Mouse (Mus musculus): ENCODE measurements around the gene Mbl1. TPM values are rescaled to one million over a fixed set of nuclear protein-coding genes. Genes with fewer than 3 reads are reported as not detected.
A peak's percentile ranks its signal among the peaks of the same experiment; 100 is the strongest.

Gene Mbl1
- total and polyA plus RNA-seq, 3 experiments = not detected

DNA sequence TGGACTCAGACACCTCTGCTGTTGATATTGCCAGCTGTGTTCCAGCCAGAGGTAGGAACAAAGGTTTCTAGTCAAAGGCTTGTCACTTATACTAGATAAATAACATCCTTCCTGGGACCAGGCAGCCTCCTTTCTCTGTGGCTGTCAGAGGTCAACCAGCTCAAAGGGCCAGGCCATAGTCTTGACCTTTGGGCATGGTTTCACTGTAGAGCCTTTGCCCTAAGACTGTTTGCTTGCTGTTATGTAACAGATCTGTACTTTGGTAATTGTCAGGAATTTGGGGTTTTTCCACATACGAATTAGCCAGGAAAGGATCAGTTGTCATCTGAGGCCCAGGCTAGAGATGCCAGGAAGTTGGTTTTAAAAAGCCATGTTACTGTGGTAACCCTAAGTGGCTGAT is 9.5 kb downstream of the Mbl1 start:
- no peak overlapping the region for H3K4me3 ChIP-seq (ENCODE audit: control insufficient read depth in 1 of 2, insufficient read depth in 1 of 2, low read depth in 2 of 2, low read length in 2 of 2)
- H3K79me2 ChIP-seq (ENCODE audit: control insufficient read depth, insufficient read depth, low read length, poor library complexity) = no peaks in the 10 kb centered on the region
- H3K4me1 ChIP-seq (ENCODE audit: control insufficient read depth in 1 of 2, insufficient read depth in 2 of 2, low read length in 2 of 2) = no peaks in the 10 kb centered on the region
- no peaks in the 10 kb centered on the region for H3K27me3 ChIP-seq (ENCODE audit: control insufficient read depth in 1 of 2, insufficient read depth in 2 of 2, low read length in 2 of 2)
- H3K27ac ChIP-seq (ENCODE audit: control insufficient read depth, low read depth, low read length) = no peak overlapping the region
- DNase-seq (ENCODE audit: low read depth, low spot score) = no peak
- H3K9me3 ChIP-seq (replicated peaks; ENCODE audit: insufficient read depth, low read length) = no peaks in the 10 kb centered on the region
- H3K9ac ChIP-seq (ENCODE audit: control insufficient read depth, low read depth, low read length, poor library complexity, severe bottlenecking) = no peak overlapping the region
- TF ChIP-seq CHD1 (IDR thresholded peaks at IDR 0.05; ENCODE audit: low read depth, low read length) (no peak), TBP (IDR thresholded peaks at IDR 0.05; ENCODE audit: low read depth, low read length) (no peak), POLR2AphosphoS5 (IDR thresholded peaks at IDR 0.05; ENCODE audit: borderline replicate concordance, low read depth, low read length) (no peak), HCFC1 (IDR thresholded peaks at IDR 0.05; ENCODE audit: low read depth, low read length) (no peak), ZMIZ1 (IDR thresholded peaks at IDR 0.05; ENCODE audit: low read depth, low read length) (no peak), SIN3A (IDR thresholded peaks at IDR 0.05; ENCODE audit: low read length) (no peak), ZNF384 (IDR thresholded peaks at IDR 0.05; ENCODE audit: low read depth, low read length) (no peak), RAD21 (IDR thresholded peaks at IDR 0.05; ENCODE audit: low read depth, low read length) (no peak), CHD2 (IDR thresholded peaks at IDR 0.05; ENCODE audit: low read length) (no peak), NRF1 (IDR thresholded peaks at IDR 0.05; ENCODE audit: insufficient read depth, low read depth, low read length, poor library complexity, severe bottlenecking) (no peak), SMC3 (IDR thresholded peaks at IDR 0.05; ENCODE audit: low read depth, low read length) (no peak), NELFE (IDR thresholded peaks at IDR 0.05; ENCODE audit: low read depth, low read length) (no peak), ELF1 (IDR thresholded peaks at IDR 0.05; ENCODE audit: low read depth, low read length) (no peak), MYC (IDR thresholded peaks at IDR 0.05; ENCODE audit: low read depth, low read length) (no peak), KAT2A (conservative IDR thresholded peaks at IDR 0.05; ENCODE audit: low read depth, low read length) (no peak), TAL1 (IDR thresholded peaks at IDR 0.05; ENCODE audit: low read length) (no peak), ZC3H11A (IDR thresholded peaks at IDR 0.05; ENCODE audit: low read depth, low read length) (no peak), JUND (IDR thresholded peaks at IDR 0.05; ENCODE audit: low read depth, low read length) (no peak), TCF12 (IDR thresholded peaks at IDR 0.05; ENCODE audit: low read depth, low read length) (no peak), MAX (IDR thresholded peaks at IDR 0.05; ENCODE audit: low read length) (no peak)
- no peaks in the 10 kb centered on the region for H3K36me3 ChIP-seq (ENCODE audit: control insufficient read depth in 1 of 2, insufficient read depth in 2 of 2, low read length in 2 of 2)

DNA sequence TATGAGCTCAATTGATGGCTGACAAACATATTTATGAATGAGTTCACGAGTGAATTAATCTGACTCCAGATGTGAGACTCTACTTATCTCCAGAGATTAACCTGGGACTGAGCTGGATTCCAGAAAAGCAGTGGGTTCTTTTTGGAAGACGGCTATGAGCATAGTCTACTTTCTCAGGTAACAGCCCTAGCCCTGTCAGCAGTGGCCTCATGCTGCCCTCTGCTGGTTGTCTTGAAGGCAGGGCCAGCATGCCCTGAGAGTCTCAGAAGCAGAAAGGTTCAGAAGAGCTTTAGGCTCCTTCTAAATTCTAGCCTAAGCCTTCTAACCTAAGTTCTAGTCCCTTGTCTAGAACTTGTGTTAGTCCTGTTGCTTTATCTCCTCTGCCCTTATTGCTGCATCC is 11.4 kb downstream of the Mbl1 start:
- Histone ChIP-seq H3K79me2 (ENCODE audit: control insufficient read depth, insufficient read depth, low read length, poor library complexity) (no peaks in the 10 kb centered on the region), H3K4me1 (ENCODE audit: control insufficient read depth in 1 of 2, insufficient read depth in 2 of 2, low read length in 2 of 2) (no peaks in the 10 kb centered on the region), H3K27ac (ENCODE audit: control insufficient read depth, low read depth, low read length) (no peak overlapping the region), H3K9me3 (replicated peaks; ENCODE audit: insufficient read depth, low read length) (no peaks in the 10 kb centered on the region), H3K36me3 (ENCODE audit: control insufficient read depth in 1 of 2, insufficient read depth in 2 of 2, low read length in 2 of 2) (no peaks in the 10 kb centered on the region), H3K4me3 (ENCODE audit: control insufficient read depth in 1 of 2, insufficient read depth in 1 of 2, low read depth in 2 of 2, low read length in 2 of 2) (no peak overlapping the region), H3K27me3 (ENCODE audit: control insufficient read depth in 1 of 2, insufficient read depth in 2 of 2, low read length in 2 of 2) (no peaks in the 10 kb centered on the region), H3K9ac (ENCODE audit: control insufficient read depth, low read depth, low read length, poor library complexity, severe bottlenecking) (no peak overlapping the region)
- TF ChIP-seq MYC (IDR thresholded peaks at IDR 0.05; ENCODE audit: low read depth, low read length) = no peak
- TF ChIP-seq ETS1 (IDR thresholded peaks at IDR 0.05; ENCODE audit: low read depth, low read length) = no peak
- peak; percentile 19 to 68 (median 45); a peak in 5 of 6 replicates for TF ChIP-seq CTCF (IDR thresholded peaks at IDR 0.05 in 2 of 3, conservative IDR thresholded peaks at IDR 0.05 in 1 of 3; ENCODE audit: control insufficient read depth in 1 of 3, insufficient read depth in 1 of 3, low read depth in 2 of 3, low read length in 3 of 3, poor library complexity in 1 of 3, severe bottlenecking in 1 of 3)
- no peak for TF ChIP-seq POLR2A (IDR thresholded peaks at IDR 0.05; ENCODE audit: control insufficient read depth in 1 of 2, insufficient read depth in 1 of 2, low read depth in 1 of 2, low read length in 2 of 2, poor library complexity in 1 of 2)
- TF ChIP-seq ZC3H11A (IDR thresholded peaks at IDR 0.05; ENCODE audit: low read depth, low read length) = no peak
- TF ChIP-seq CHD2 (IDR thresholded peaks at IDR 0.05; ENCODE audit: low read length) = no peak
- peak; percentile 26 for TF ChIP-seq RAD21 (IDR thresholded peaks at IDR 0.05; ENCODE audit: low read depth, low read length)
- peak; percentile 34 for TF ChIP-seq SMC3 (IDR thresholded peaks at IDR 0.05; ENCODE audit: low read depth, low read length)
- TF ChIP-seq CHD1 (IDR thresholded peaks at IDR 0.05; ENCODE audit: low read depth, low read length) = no peak
- no peak for TF ChIP-seq ZKSCAN1 (IDR thresholded peaks at IDR 0.05; ENCODE audit: low read depth, low read length)
- peak; percentile 6 for DNase-seq (ENCODE audit: low read depth, low spot score)
